Mouse (Mus musculus): ENCODE data around the gene Ankrd23. TPM values are rescaled to one million over a fixed set of nuclear protein-coding genes. Genes with fewer than 3 reads are reported as not detected.

Gene Ankrd23
- polyA plus RNA-seq, 1 experiment from 2014 or later, result 2.0 TPM

GRCm38 (mm10) chr1:36572140-36572700 is 35.5 kb upstream of the Ankrd23 start:
- WGBS (ENCODE audit: insufficient replicate concordance), result 73% methylated on average over 2 of the region's 2 CpGs
- DNase-seq, result no peak

DNA sequence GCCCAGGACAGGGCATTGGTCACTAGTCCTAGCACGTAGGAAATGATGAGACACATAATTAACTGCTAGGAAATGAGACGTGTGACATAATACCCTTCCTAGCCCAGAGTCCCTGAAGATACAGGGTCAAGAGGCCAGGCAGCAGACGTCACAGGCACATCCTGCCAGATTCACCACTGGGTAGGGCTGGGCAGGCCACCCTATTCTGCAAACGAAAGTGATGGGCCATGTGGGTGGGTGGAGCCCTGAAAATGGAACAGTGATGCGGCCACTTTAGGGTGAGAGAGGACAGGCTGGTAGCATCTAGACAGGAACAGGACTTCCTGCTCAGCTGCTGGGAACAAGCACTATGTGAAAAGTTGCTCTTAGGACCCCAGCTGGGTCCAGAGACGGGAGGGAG is 34.9 kb upstream of the Ankrd23 start:
- H3K36me3 ChIP-seq (replicated peaks; ENCODE audit: insufficient read depth, low read length), result no peaks in the 10 kb centered on the region
- H3K27me3 ChIP-seq (ENCODE audit: insufficient read depth, low read length), result no peaks in the 10 kb centered on the region
- no peak overlapping the region for H3K4me2 ChIP-seq (ENCODE audit: low read depth, low read length)
- DNase-seq (peak; percentile 64), ATAC-seq (peak; percentile 78)
- H3K9ac ChIP-seq (replicated peaks), result no peak overlapping the region
- H3K4me1 ChIP-seq (ENCODE audit: insufficient read depth), result peaks cover 18% of the 10 kb centered on the region
- H3K4me3 ChIP-seq (ENCODE audit: low read depth, low read length), result no peak overlapping the region
- 25% methylated on average over 6 of the region's 6 CpGs for WGBS (ENCODE audit: insufficient replicate concordance)
- no peak for TF ChIP-seq CTCF (IDR thresholded peaks at IDR 0.05; ENCODE audit: low read depth)
- peak; percentile 63 for TF ChIP-seq EP300 (IDR thresholded peaks at IDR 0.05; ENCODE audit: low read depth)
- H3K9me3 ChIP-seq (ENCODE audit: low read length), result no peaks in the 10 kb centered on the region
- H3K27ac ChIP-seq (ENCODE audit: low read depth), result peak overlapping the region; percentile 74; the same call in 1 of the 2 replicates

More at GRCm38 (mm10) chr1:36572140-36572700, 35.5 kb upstream of the Ankrd23 start:
- Histone ChIP-seq H3K9me3 (ENCODE audit: low read length) (no peaks in the 10 kb centered on the region), H3K36me3 (replicated peaks; ENCODE audit: insufficient read depth, low read length) (no peaks in the 10 kb centered on the region), H3K4me3 (ENCODE audit: low read depth, low read length) (no peak overlapping the region), H3K9ac (replicated peaks) (no peak overlapping the region), H3K27ac (ENCODE audit: low read depth) (peak overlapping the region; percentile 74; the same call in 1 of the 2 replicates), H3K27me3 (ENCODE audit: insufficient read depth, low read length) (no peaks in the 10 kb centered on the region), H3K4me2 (ENCODE audit: low read depth, low read length) (no peak overlapping the region), H3K4me1 (ENCODE audit: insufficient read depth) (peaks cover 18% of the 10 kb centered on the region)
- TF ChIP-seq EP300 (IDR thresholded peaks at IDR 0.05; ENCODE audit: low read depth), result no peak
- TF ChIP-seq CTCF (IDR thresholded peaks at IDR 0.05; ENCODE audit: low read depth), result no peak
- peak; percentile 2; the same call in 1 of the 2 replicates for ATAC-seq

GRCm38 (mm10) chr1:36570320-36570719 is 33.6 kb upstream of the Ankrd23 start:
- ATAC-seq, result no peak
- 82% methylated on average over 5 of the region's 5 CpGs for WGBS (ENCODE audit: insufficient replicate concordance)

DNA sequence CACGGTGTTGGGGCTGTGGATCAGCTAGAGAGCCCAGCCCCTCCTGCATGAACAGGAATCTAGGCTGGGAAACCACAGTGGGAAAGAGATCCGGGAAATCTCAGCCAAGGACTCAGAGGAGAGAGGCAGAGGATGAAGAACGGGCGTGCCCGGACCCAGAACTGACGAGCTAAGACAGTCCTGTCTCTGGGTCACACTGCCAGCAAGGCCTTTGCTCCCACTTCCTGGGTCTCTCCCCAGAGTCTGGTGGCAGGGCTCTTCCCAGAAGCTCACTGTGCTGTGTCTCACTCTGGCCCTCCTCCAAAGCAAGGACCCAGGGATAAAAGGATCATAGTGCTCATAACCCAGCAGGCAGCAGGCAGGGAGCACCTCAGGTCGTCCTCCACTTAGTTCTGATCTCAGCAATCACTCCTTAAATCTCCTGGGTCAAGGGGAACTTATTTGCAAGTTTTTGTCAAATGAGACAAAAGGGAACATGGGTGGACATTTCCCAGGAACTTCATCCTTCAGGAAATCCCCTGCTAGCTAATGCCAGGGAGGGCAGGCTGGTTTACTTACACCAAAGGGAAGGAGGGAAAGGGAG is 33.1 kb upstream of the Ankrd23 start:
- WGBS (ENCODE audit: insufficient replicate concordance), result 38% methylated on average over 7 of the region's 7 CpGs
- no peak overlapping the region for H3K9ac ChIP-seq (replicated peaks)
- no peaks in the 10 kb centered on the region for H3K27me3 ChIP-seq (ENCODE audit: insufficient read depth, low read length)
- no peak for DNase-seq
- no peak overlapping the region for H3K4me2 ChIP-seq (ENCODE audit: low read depth, low read length)
- peak overlapping the region; percentile 55; the same call in 1 of the 2 replicates for H3K27ac ChIP-seq (ENCODE audit: low read depth)
- no peaks in the 10 kb centered on the region for H3K36me3 ChIP-seq (replicated peaks; ENCODE audit: insufficient read depth, low read length)
- no peak for ATAC-seq
- H3K4me3 ChIP-seq (ENCODE audit: low read depth, low read length), result no peak overlapping the region
- H3K4me1 ChIP-seq (ENCODE audit: insufficient read depth), result peaks cover 9% of the 10 kb centered on the region; the same call in 1 of the 2 replicates
- TF ChIP-seq CTCF (IDR thresholded peaks at IDR 0.05; ENCODE audit: low read depth) (no peak), EP300 (IDR thresholded peaks at IDR 0.05; ENCODE audit: low read depth) (no peak)
- no peaks in the 10 kb centered on the region for H3K9me3 ChIP-seq (ENCODE audit: low read length)

More at GRCm38 (mm10) chr1:36570320-36570719, 33.6 kb upstream of the Ankrd23 start:
- Histone ChIP-seq H3K9me3 (ENCODE audit: low read length) (no peaks in the 10 kb centered on the region), H3K27ac (ENCODE audit: low read depth) (peak overlapping the region; percentile 55; the same call in 1 of the 2 replicates), H3K36me3 (replicated peaks; ENCODE audit: insufficient read depth, low read length) (no peaks in the 10 kb centered on the region), H3K4me1 (ENCODE audit: insufficient read depth) (peaks cover 10% of the 10 kb centered on the region; the same call in 1 of the 2 replicates), H3K4me2 (ENCODE audit: low read depth, low read length) (no peak overlapping the region), H3K4me3 (ENCODE audit: low read depth, low read length) (no peak overlapping the region), H3K27me3 (ENCODE audit: insufficient read depth, low read length) (no peaks in the 10 kb centered on the region), H3K9ac (replicated peaks) (no peak overlapping the region)
- TF ChIP-seq CTCF (IDR thresholded peaks at IDR 0.05; ENCODE audit: low read depth) (no peak), EP300 (IDR thresholded peaks at IDR 0.05; ENCODE audit: low read depth) (no peak)
- no peak for DNase-seq

DNA sequence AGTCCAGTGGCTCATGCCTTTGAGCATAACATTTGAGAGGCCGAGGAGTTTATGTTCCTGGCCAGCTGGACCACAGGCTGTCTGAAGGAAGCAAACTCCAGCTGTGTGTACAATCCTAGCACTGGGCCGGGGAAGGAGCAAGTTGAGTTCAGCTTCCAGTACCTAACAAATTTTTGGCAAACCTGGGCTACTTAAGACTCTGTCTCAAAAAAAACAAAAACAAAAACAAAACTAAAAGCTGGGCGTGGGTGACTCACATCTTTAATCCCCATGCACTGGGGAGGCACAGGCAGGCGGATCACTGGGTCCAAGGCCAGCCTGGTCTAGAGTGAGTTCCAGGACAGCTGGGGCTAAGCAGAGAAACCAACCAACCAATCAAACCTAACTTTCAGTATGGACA is 32.1 kb upstream of the Ankrd23 start:
- Histone ChIP-seq H3K9ac (replicated peaks) (no peak overlapping the region), H3K36me3 (replicated peaks; ENCODE audit: insufficient read depth, low read length) (no peaks in the 10 kb centered on the region), H3K27ac (ENCODE audit: low read depth) (peak overlapping the region; percentile 55; the same call in 1 of the 2 replicates), H3K4me2 (ENCODE audit: low read depth, low read length) (no peak overlapping the region), H3K9me3 (ENCODE audit: low read length) (no peaks in the 10 kb centered on the region), H3K27me3 (ENCODE audit: insufficient read depth, low read length) (no peaks in the 10 kb centered on the region), H3K4me1 (ENCODE audit: insufficient read depth) (peaks cover 9% of the 10 kb centered on the region; the same call in 1 of the 2 replicates), H3K4me3 (ENCODE audit: low read depth, low read length) (no peak overlapping the region)
- DNase-seq (no peak), ATAC-seq (no peak)
- TF ChIP-seq EP300 (IDR thresholded peaks at IDR 0.05; ENCODE audit: low read depth) (no peak), CTCF (IDR thresholded peaks at IDR 0.05; ENCODE audit: low read depth) (no peak)
- WGBS (ENCODE audit: insufficient replicate concordance), result 64% methylated on average over 4 of the region's 4 CpGs

DNA sequence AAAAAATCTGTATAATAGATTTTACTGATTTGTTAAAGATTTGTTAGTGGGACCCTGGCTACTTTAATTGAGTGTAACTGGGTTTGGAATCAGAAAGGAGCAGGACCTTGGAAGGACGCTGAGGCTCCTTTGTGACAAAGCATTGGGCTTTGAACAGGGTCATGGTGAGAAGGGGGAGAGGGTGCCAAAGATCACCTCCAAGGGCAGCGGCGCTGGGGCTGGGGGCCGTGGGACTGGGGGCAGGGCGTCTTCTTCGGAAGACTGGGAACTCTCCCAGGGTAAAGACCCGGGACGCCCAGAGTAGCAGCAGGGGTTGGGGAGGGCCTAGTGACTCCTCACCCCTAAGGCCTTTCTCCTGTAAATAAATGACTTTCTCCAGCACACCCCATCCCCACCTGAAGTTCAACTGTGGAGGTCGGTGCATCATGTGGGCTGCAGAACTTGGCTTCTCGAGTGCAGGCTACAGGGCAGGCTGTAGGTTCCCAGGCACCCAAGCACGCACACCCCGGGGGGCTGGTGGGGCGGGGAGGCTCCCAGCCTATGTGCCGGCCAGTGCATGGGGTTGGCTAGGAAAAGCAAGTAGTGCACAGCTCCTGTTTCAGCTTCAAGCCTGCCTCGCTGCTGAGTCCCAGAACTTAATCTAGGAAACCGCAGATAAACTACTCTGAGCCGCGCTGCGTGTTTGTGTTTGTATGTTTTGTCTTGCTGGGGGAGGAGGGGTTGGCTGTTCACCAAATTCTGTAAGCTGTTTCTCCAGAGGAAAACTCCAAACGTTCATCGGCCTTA is 31.3 kb upstream of the Ankrd23 start:
- Histone ChIP-seq H3K27me3 (ENCODE audit: insufficient read depth, low read length) (no peaks in the 10 kb centered on the region), H3K27ac (ENCODE audit: low read depth) (no peak overlapping the region; the same call in 1 of the 2 replicates), H3K36me3 (replicated peaks; ENCODE audit: insufficient read depth, low read length) (no peaks in the 10 kb centered on the region), H3K9ac (replicated peaks) (no peak overlapping the region), H3K4me2 (ENCODE audit: low read depth, low read length) (no peak overlapping the region; the same call in 1 of the 2 replicates), H3K4me1 (ENCODE audit: insufficient read depth) (peaks cover 13% of the 10 kb centered on the region; the same call in 1 of the 2 replicates), H3K9me3 (ENCODE audit: low read length) (no peaks in the 10 kb centered on the region), H3K4me3 (ENCODE audit: low read depth, low read length) (no peak overlapping the region)
- TF ChIP-seq EP300 (IDR thresholded peaks at IDR 0.05; ENCODE audit: low read depth) (no peak), CTCF (IDR thresholded peaks at IDR 0.05; ENCODE audit: low read depth) (no peak)
- ATAC-seq, result no peak
- no peak for DNase-seq
- 61% methylated on average over 21 of the region's 21 CpGs for WGBS (ENCODE audit: insufficient replicate concordance)

Data from liver, postnatal 0 days (tissue).